Mouse (Mus musculus) liver, postnatal 0 days (tissue): ENCODE measurements around the gene Klhl6. TPM values are rescaled to one million over a fixed set of nuclear protein-coding genes. Genes with fewer than 3 reads are reported as not detected.
A peak's percentile ranks its signal among the peaks of the same experiment; 100 is the strongest.
"Not testable (repeated sequence)": the region's sequence is repeated elsewhere in the genome, so short reads cannot be mapped to it uniquely, and the experiment has no call there.

Experiments used
- ATAC-seq: fragments of 200-750 bp; cut with Nextera tagmentation; 2 replicates; pipeline ENCODE4 v1.8.0; 2017; ENCODE audit warnings: mild to moderate bottlenecking, moderate library complexity
- DNase-seq: peaks from one replicate; pipeline ENCODE4 v3.0.0-alpha.2; 2016
- H3K27ac ChIP-seq: fragments of 300-500 bp; sonication (generic); 2 replicates; pipeline ENCODE4 v1.5.1; 2014; ENCODE audit warnings: antibody characterized with exemption, moderate library complexity, mild to moderate bottlenecking, low read depth
- H3K27me3 ChIP-seq: fragments of 300-500 bp; sonication (generic); 2 replicates; pipeline ENCODE4 v1.6.1; 2014; ENCODE audit warnings: low read length, control low read depth, mixed read lengths; ENCODE audit not compliant: insufficient read depth
- H3K36me3 ChIP-seq: fragments of 300-500 bp; sonication (generic); replicated peaks from 2 replicates; pipeline ENCODE4 v1.6.1; 2014; ENCODE audit warnings: mild to moderate bottlenecking, control low read depth, low read length, moderate library complexity, mixed read lengths; ENCODE audit not compliant: insufficient read depth
- H3K4me1 ChIP-seq: fragments of 300-500 bp; sonication (generic); 2 replicates; pipeline ENCODE4 v1.6.1; 2014; ENCODE audit warnings: antibody characterized with exemption, mild to moderate bottlenecking, control low read depth; ENCODE audit not compliant: insufficient read depth
- H3K4me2 ChIP-seq: fragments of 300-500 bp; sonication (generic); 2 replicates; pipeline ENCODE4 v1.6.1; 2014; ENCODE audit warnings: low read depth, mild to moderate bottlenecking, low read length, moderate library complexity, mixed read lengths
- H3K4me3 ChIP-seq: fragments of 300-500 bp; sonication (generic); 2 replicates; pipeline ENCODE4 v1.5.1; 2014; ENCODE audit warnings: low read depth, low read length
- H3K9ac ChIP-seq: fragments of 300-500 bp; sonication (generic); replicated peaks from 2 replicates; pipeline ENCODE4 v1.6.1; 2014; ENCODE audit warnings: mild to moderate bottlenecking, moderate library complexity
- H3K9me3 ChIP-seq: fragments of 300-500 bp; sonication (generic); 2 replicates; pipeline ENCODE4 v1.6.1; 2016; ENCODE audit warnings: mild to moderate bottlenecking, control low read depth, low read length, mixed read lengths
- CTCF ChIP-seq: sonication (generic); IDR thresholded peaks from 2 replicates; pipeline ENCODE4 v1.5.1; 2016; ENCODE audit warnings: antibody characterized with exemption, low read depth
- EP300 ChIP-seq: IDR thresholded peaks from 2 replicates; pipeline ENCODE4 v1.6.1; 2016; ENCODE audit warnings: antibody characterized with exemption, low read depth, mild to moderate bottlenecking
- WGBS: fragments of 180-500 bp; shearing (Covaris S2); extraction: QIAGEN DNeasy Blood & Tissue Kit; methylation state at CpG from one replicate; pipeline ENCODE4 v1.1.7; 2014; ENCODE audit not compliant: insufficient replicate concordance; 5-methylcytosine and 5-hydroxymethylcytosine counted together
- polyA plus RNA-seq: library from polyadenylated mRNA; unstranded; fragments of >200 nt; fragmentation: Nextera tagmentation; extraction: Ambion mirVana; gene quantifications from 2 replicates; pipeline ENCODE4 v1.2.1, GENCODE M21; 2015

Gene Klhl6
- 17.1 and 17.2 TPM in 2 replicates for polyA plus RNA-seq

GRCm38 (mm10) chr16:19982537-19983257 is at the start of gene Klhl6:
Klhl6 (minus strand) TSS chr16:19983037.
- H3K9ac ChIP-seq: peak within 1 kb of the TSS; percentile 57
- no peak for TF ChIP-seq CTCF
- TF ChIP-seq EP300: peak; percentile 75; the same call in 1 of the 2 replicates
- H3K4me2 ChIP-seq: peak within 1 kb of the TSS; percentile 68
- ATAC-seq: peak; percentile 86
- peak within 1 kb of the TSS; percentile 50 for H3K4me3 ChIP-seq
- no peaks in the 10 kb centered on the region for H3K36me3 ChIP-seq
- H3K27me3 ChIP-seq: no peaks in the 10 kb centered on the region
- H3K4me1 ChIP-seq: peaks cover 7% of the 10 kb centered on the region
- peak within 1 kb of the TSS; percentile 77 for H3K27ac ChIP-seq
- peak; percentile 65 for DNase-seq
- no peaks in the 10 kb centered on the region for H3K9me3 ChIP-seq
- 26% methylated on average over 14 of the region's 14 CpGs for WGBS

- H3K27ac ChIP-seq, H3K4me1 ChIP-seq, H3K9ac ChIP-seq, H3K4me3 ChIP-seq, H3K4me2 ChIP-seq, H3K27me3 ChIP-seq, H3K36me3 ChIP-seq, DNase-seq, ATAC-seq, H3K9me3 ChIP-seq: not testable (repeated sequence)
- 81% methylated on average over 1 of the region's 4 CpGs for WGBS
These were observed 44.4 kb upstream of the Klhl6 start for GRCm38 (mm10) chr16:20027241-20027640.

- no peak for DNase-seq
- Histone ChIP-seq H3K4me1 (peaks cover 22% of the 10 kb centered on the region), H3K27ac (no peak overlapping the region), H3K36me3 (no peaks in the 10 kb centered on the region), H3K9ac (no peak overlapping the region), H3K9me3 (no peaks in the 10 kb centered on the region), H3K4me2 (no peak overlapping the region), H3K27me3 (no peaks in the 10 kb centered on the region), H3K4me3 (no peak overlapping the region)
- 56% methylated on average over 1 of the region's 1 CpGs for WGBS
- TF ChIP-seq CTCF: no peak
- TF ChIP-seq EP300: no peak
- ATAC-seq: no peak
These were observed 40.0 kb upstream of the Klhl6 start for GRCm38 (mm10) chr16:20022821-20023220.

- no peak for TF ChIP-seq CTCF
- no peak for TF ChIP-seq EP300
- DNase-seq: no peak
These were observed 39.0 kb upstream of the Klhl6 start for GRCm38 (mm10) chr16:20021848-20022247.

GRCm38 (mm10) chr16:20012647-20013046 is 29.8 kb upstream of the Klhl6 start:
- Histone ChIP-seq H3K9me3 (no peaks in the 10 kb centered on the region), H3K4me1 (no peaks in the 10 kb centered on the region), H3K36me3 (no peaks in the 10 kb centered on the region), H3K27ac (no peak overlapping the region), H3K9ac (no peak overlapping the region), H3K4me3 (no peak overlapping the region), H3K4me2 (no peak overlapping the region), H3K27me3 (no peaks in the 10 kb centered on the region)
- TF ChIP-seq CTCF (no peak), EP300 (no peak)
- DNase-seq (no peak), ATAC-seq (no peak)

More at GRCm38 (mm10) chr16:20021848-20022247, 39.0 kb upstream of the Klhl6 start:
- Histone ChIP-seq H3K27ac (no peak overlapping the region), H3K9me3 (no peaks in the 10 kb centered on the region), H3K4me2 (no peak overlapping the region), H3K4me1 (peaks cover 22% of the 10 kb centered on the region), H3K36me3 (no peaks in the 10 kb centered on the region), H3K27me3 (no peaks in the 10 kb centered on the region), H3K9ac (no peak overlapping the region), H3K4me3 (no peak overlapping the region)
- peak; percentile 72 for ATAC-seq
- 49% methylated on average over 2 of the region's 2 CpGs for WGBS

GRCm38 (mm10) chr16:20006066-20006465 is 23.2 kb upstream of the Klhl6 start:
- H3K4me2 ChIP-seq: no peak overlapping the region
- no peak for TF ChIP-seq CTCF
- no peaks in the 10 kb centered on the region for H3K27me3 ChIP-seq
- no peaks in the 10 kb centered on the region for H3K36me3 ChIP-seq
- no peaks in the 10 kb centered on the region for H3K9me3 ChIP-seq
- H3K9ac ChIP-seq: no peak overlapping the region
- no peaks in the 10 kb centered on the region for H3K4me1 ChIP-seq
- 73% methylated on average over 1 of the region's 1 CpGs for WGBS
- H3K4me3 ChIP-seq: no peak overlapping the region
- no peak for ATAC-seq
- no peak overlapping the region for H3K27ac ChIP-seq
- DNase-seq: no peak

- H3K4me3 ChIP-seq, H3K4me2 ChIP-seq, H3K9me3 ChIP-seq, H3K27ac ChIP-seq, H3K27me3 ChIP-seq, H3K4me1 ChIP-seq, H3K9ac ChIP-seq, ATAC-seq, H3K36me3 ChIP-seq, DNase-seq: not testable (repeated sequence)
- WGBS: 76% methylated on average over 8 of the region's 8 CpGs
These were observed 17.4 kb upstream of the Klhl6 start for GRCm38 (mm10) chr16:20000286-20000685.
